Mouse (Mus musculus): ENCODE results near the gene Jade2.
A peak's percentile ranks its signal among the peaks of the same experiment; 100 is the strongest.

DNA sequence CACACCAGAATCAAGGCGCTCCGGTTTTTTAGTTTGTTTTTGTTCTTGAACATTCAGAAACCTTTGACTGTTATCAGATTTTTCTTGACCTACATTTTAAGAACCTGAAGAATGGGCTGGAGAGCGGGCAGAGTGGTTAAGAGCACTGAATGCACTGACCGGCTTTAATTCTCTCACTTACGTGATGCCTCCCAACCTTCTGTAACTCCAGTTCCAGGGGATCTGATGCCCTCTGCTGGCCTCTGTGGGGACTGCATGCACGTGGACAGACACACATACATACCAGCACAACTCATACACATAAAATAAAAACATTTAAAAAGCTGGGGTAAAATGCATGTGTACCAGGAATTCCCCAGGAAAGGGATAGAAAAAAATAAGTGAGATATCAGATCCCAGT is 71.5 kb downstream of the Jade2 start:
- no peak for TF ChIP-seq POLR2A (IDR thresholded peaks at IDR 0.05; ENCODE audit: borderline replicate concordance, insufficient read depth, low read length)
- peak; percentile 48; the same call in 1 of the 2 replicates for TF ChIP-seq CTCF (IDR thresholded peaks at IDR 0.05; ENCODE audit: borderline replicate concordance, insufficient read depth, low read depth, low read length)

All from cerebellum, adult 2 months (tissue).